Mouse (Mus musculus) heart, adult 8-10 months (tissue): ENCODE data around the gene Supt5. TPM values are rescaled to one million over a fixed set of nuclear protein-coding genes. Genes with fewer than 3 reads are reported as not detected.

ENCODE experiments used
- total RNA-seq, 4 experiments: library from RNA; stranded (reverse); gene quantifications; 2 replicates each; pipeline ENCODE4 v1.2.4; 2022

Supt5 gene
- total RNA-seq, 4 experiments from 2014 or later = 56.0 to 63.2 (median 57.6) TPM

Other genes with a start within 250 kb of the Supt5 start
- not detected for gene 9530053A07Rik, start 209.3 kb downstream of the Supt5 start, total RNA-seq
- gene Fbl, start 169.0 kb downstream of the Supt5 start, total RNA-seq = 10 to 100 TPM; 31.1 to 33.6 (median 32.1) TPM
- gene Dyrk1b, start 159.3 kb downstream of the Supt5 start, total RNA-seq = 10 to 100 TPM; 24.0 to 34.6 (median 31.8) TPM
- gene Eid2, start 70.9 kb downstream of the Supt5 start, total RNA-seq = 10 to 100 TPM; 11.8 to 14.4 (median 13.3) TPM
- 10 to 100 TPM; 13.7 to 16.8 (median 15.2) TPM for gene Eid2b, start 61.0 kb downstream of the Supt5 start, total RNA-seq
- gene Selenov, start 47.6 kb downstream of the Supt5 start, total RNA-seq = not detected
- not detected for gene Dll3, start 36.5 kb downstream of the Supt5 start, total RNA-seq
- 10 to 100 TPM; 59.2 to 68.5 (median 64.4) TPM for gene Timm50, start 26.7 kb downstream of the Supt5 start, total RNA-seq
- gene Rps16, start 11.9 kb upstream of the Supt5 start, total RNA-seq = 100 to 1,000 TPM; 472 to 574 (median 541) TPM
- gene Plekhg2, start 33.9 kb upstream of the Supt5 start, total RNA-seq = 10 to 100 TPM in 3 of 4 experiments, 1 to 10 TPM in 1; 8.9 to 13.2 (median 11.2) TPM
- gene Zfp36, start 41.5 kb upstream of the Supt5 start, total RNA-seq = 10 to 100 TPM; 12.2 to 40.6 (median 16.5) TPM
- gene Med29, start 54.0 kb upstream of the Supt5 start, total RNA-seq = 10 to 100 TPM; 19.5 to 24.0 (median 22.2) TPM
- 10 to 100 TPM; 35.7 to 44.4 (median 39.1) TPM for gene Paf1, start 54.2 kb upstream of the Supt5 start, total RNA-seq
- 1 to 10 TPM; 3.5 to 5.7 (median 4.8) TPM for gene Gmfg, start 98.7 kb upstream of the Supt5 start, total RNA-seq
- under 1 TPM; 0.43 to 0.82 (median 0.61) TPM for gene Lrfn1, start 113.2 kb upstream of the Supt5 start, total RNA-seq
- not detected for gene Ifnl2, start 171.7 kb upstream of the Supt5 start, total RNA-seq
- not detected for gene Ifnl3, start 184.1 kb upstream of the Supt5 start, total RNA-seq
- gene Sycn, start 202.1 kb upstream of the Supt5 start, total RNA-seq = not detected
- not detected for gene Nccrp1, start 208.5 kb upstream of the Supt5 start, total RNA-seq